Mouse (Mus musculus) embryonic facial prominence, embryonic 14.5 days (tissue): ENCODE measurements around the gene Smim11. TPM values are rescaled to one million over a fixed set of nuclear protein-coding genes. Genes with fewer than 3 reads are reported as not detected.

ENCODE experiments used
- ATAC-seq: fragments of 200-750 bp; cut with Nextera tagmentation; 2 replicates; pipeline ENCODE4 v1.8.0; 2017; ENCODE audit warnings: low read depth, moderate number of reproducible peaks, moderate TSS enrichment
- DNase-seq: peaks from one replicate; pipeline ENCODE4 v3.0.0-alpha.2; 2015; ENCODE audit warnings: low spot score
- H3K27ac ChIP-seq: fragments of 300-500 bp; sonication (generic); replicated peaks from 2 replicates; pipeline ENCODE4 v1.5.1; 2014; ENCODE audit warnings: low read depth, mild to moderate bottlenecking, low read length, moderate library complexity
- H3K27me3 ChIP-seq: fragments of 300-500 bp; sonication (generic); replicated peaks from 2 replicates; pipeline ENCODE4 v1.6.1; 2014; ENCODE audit warnings: low read length; ENCODE audit not compliant: control insufficient read depth, insufficient read depth
- H3K36me3 ChIP-seq: fragments of 300-500 bp; sonication (generic); 2 replicates; pipeline ENCODE4 v1.6.1; 2014; ENCODE audit warnings: low read length, mixed read lengths; ENCODE audit not compliant: control insufficient read depth, insufficient read depth
- H3K4me1 ChIP-seq: fragments of 300-500 bp; sonication (generic); 2 replicates; pipeline ENCODE4 v1.6.1; 2014; ENCODE audit warnings: antibody characterized with exemption, low read length; ENCODE audit not compliant: control insufficient read depth, insufficient read depth
- H3K4me2 ChIP-seq: fragments of 300-500 bp; sonication (generic); 2 replicates; pipeline ENCODE4 v1.6.1; 2014; ENCODE audit warnings: low read depth, mild to moderate bottlenecking, low read length, moderate library complexity, mixed read lengths
- H3K4me3 ChIP-seq: fragments of 300-500 bp; sonication (generic); 2 replicates; pipeline ENCODE4 v1.5.1; 2014; ENCODE audit warnings: low read depth, mild to moderate bottlenecking, low read length
- H3K9ac ChIP-seq: fragments of 300-500 bp; sonication (generic); 2 replicates; pipeline ENCODE4 v1.6.1; 2014; ENCODE audit warnings: low read depth, mild to moderate bottlenecking, low read length, moderate library complexity, mixed read lengths
- H3K9me3 ChIP-seq: fragments of 300-500 bp; sonication (generic); 2 replicates; pipeline ENCODE4 v1.6.1; 2016; ENCODE audit warnings: low read length; ENCODE audit not compliant: control insufficient read depth
- WGBS: fragments of 180-500 bp; shearing (Covaris S2); extraction: QIAGEN DNeasy Blood & Tissue Kit; methylation state at CpG from one replicate; pipeline ENCODE4 v1.1.7; 2014; 5-methylcytosine and 5-hydroxymethylcytosine counted together
- polyA plus RNA-seq: library from polyadenylated mRNA; unstranded; fragments of >200 nt; fragmentation: Nextera tagmentation; extraction: Ambion mirVana; gene quantifications from 2 replicates; pipeline ENCODE4 v1.2.1, GENCODE M21; 2014

The Smim11 gene
- polyA plus RNA-seq, 1 experiment from 2014 or later = 155 TPM

DNA sequence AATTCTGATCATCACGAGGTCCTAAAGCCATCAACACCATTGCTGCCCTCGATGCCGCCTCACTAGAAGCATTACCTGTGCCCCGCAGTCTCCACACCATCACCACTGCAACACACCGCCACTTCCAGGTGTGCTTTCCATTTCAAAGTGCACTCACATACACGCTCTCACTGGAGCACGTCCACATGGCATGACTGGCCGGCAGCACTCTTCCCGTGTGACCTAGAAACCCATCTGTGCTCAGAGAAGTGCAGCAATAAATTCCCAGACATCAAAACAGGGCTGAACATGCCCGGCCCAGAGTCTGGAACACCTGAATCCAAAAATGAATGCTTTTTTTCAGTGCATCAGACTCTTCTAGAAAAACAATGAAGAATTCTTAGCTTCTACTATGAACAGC is 26.8 kb downstream of the Smim11 start:
- Histone ChIP-seq H3K27me3 (no peaks in the 10 kb centered on the region), H3K4me3 (no peak overlapping the region), H3K4me2 (no peak overlapping the region), H3K9me3 (no peaks in the 10 kb centered on the region), H3K4me1 (no peaks in the 10 kb centered on the region), H3K27ac (no peak overlapping the region), H3K9ac (no peak overlapping the region), H3K36me3 (no peaks in the 10 kb centered on the region)
- WGBS = 86% methylated on average over 10 of the region's 10 CpGs
- ATAC-seq = no peak
- DNase-seq = no peak

DNA sequence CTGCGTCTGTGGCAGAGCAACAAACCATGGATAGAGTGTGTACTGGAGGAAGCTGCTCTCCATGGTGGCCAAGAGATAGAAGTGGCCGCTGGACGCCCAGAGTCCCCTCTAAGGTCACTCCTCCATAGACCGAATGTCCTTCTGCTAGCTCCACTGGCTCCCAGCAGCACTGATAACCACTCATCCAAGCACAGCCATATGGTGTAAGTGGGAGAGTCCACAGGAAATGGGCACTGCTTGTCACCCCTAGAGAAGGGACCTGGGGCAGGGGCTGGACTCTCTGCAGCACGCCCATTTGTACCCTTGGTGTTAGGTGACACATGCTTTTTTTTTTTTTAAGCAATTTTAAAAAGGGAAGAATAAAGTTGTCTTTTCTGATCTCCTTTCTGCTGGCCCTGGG is 29.9 kb downstream of the Smim11 start:
- Histone ChIP-seq H3K36me3 (no peaks in the 10 kb centered on the region), H3K9ac (no peak overlapping the region), H3K4me1 (no peaks in the 10 kb centered on the region), H3K4me2 (no peak overlapping the region), H3K27me3 (no peaks in the 10 kb centered on the region), H3K4me3 (no peak overlapping the region), H3K9me3 (no peaks in the 10 kb centered on the region), H3K27ac (no peak overlapping the region)
- DNase-seq (no peak), ATAC-seq (no peak)
- 77% methylated on average over 5 of the region's 5 CpGs for WGBS

- Histone ChIP-seq H3K4me2 (no peak overlapping the region), H3K9me3 (no peaks in the 10 kb centered on the region), H3K4me1 (no peaks in the 10 kb centered on the region), H3K9ac (no peak overlapping the region), H3K27me3 (peaks cover 4% of the 10 kb centered on the region; the same call in 1 of the 2 replicates), H3K27ac (no peak overlapping the region), H3K4me3 (no peak overlapping the region), H3K36me3 (no peaks in the 10 kb centered on the region)
- DNase-seq (peak; percentile 50), ATAC-seq (no peak)
- 61% methylated on average over 9 of the region's 9 CpGs for WGBS
These were observed 33.5 kb downstream of the Smim11 start for GRCm38 (mm10) chr16:92334600-92334999.

DNA sequence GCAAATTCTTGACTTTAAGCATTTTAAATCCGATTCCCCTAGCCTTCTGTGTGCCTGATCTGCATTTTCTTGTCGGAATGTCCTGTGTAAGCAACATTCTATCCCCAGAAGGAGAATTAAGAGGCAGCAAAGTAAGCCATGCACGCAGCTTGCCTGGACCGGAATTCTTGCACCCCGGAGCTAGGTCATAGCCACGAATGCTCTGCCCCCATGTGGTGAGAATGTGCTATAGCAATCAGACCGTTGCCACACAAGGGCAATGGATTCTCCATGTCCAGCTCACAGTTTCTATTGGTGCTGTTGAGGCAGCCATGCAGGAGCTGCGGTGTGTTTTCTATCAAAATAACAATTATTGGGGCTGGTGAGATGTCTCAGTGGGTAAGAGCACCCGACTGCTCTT is 35.2 kb downstream of the Smim11 start:
- WGBS = 5% methylated on average over 9 of the region's 9 CpGs
- Histone ChIP-seq H3K4me1 (no peaks in the 10 kb centered on the region), H3K4me2 (peak overlapping the region; percentile 40), H3K9me3 (no peaks in the 10 kb centered on the region), H3K4me3 (no peak overlapping the region), H3K27me3 (peaks cover 4% of the 10 kb centered on the region; the same call in 1 of the 2 replicates), H3K9ac (no peak overlapping the region; the same call in 1 of the 2 replicates), H3K27ac (0 out of 2 replicates have a peak overlapping the region, but pooled peaks have one; percentile 28), H3K36me3 (no peaks in the 10 kb centered on the region)
- ATAC-seq (peak; percentile 51; the same call in 1 of the 2 replicates), DNase-seq (peak; percentile 91)

DNA sequence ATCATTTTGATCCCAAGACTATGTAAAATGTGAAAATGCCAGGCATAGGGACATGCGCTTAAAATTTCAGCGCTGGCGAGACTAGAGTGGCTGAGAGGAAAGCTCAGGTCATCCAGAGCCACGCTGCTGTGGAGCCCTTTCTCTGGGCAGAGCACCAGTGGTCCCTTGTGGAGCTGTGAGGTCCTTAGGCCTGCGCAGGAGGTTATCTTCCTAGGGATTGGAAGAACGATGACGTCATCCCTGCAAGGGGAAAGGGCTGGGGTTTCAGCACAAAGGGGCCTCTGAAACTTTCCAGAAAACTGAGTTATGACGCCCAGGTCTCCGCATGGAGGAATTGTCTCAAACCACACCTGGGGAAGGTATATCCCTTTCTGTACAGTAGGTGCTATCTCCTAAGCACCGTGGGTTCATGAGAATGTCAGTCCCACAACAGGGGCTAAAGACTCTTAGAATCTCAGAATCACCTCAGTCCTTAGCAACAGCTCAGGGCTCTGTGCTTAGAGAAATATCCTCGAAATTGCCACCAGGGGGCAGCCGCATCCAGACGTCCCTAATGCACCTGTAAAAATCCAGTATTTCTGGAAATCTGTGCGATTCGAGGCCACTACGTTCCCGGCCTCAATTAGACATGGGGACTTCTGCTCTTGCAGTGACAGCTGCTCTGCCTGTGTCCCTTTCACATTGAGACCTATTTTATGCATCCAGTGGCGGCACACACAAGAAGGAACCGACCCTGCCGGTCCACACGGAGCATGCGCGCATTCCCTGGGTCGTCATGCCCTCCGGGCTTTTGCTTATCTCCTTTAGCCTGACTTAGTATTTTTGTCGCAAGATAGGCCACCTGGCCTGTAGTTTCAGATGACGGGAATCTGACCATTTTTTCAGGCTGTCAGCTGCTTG is 39.8 kb downstream of the Smim11 start:
- Histone ChIP-seq H3K27ac (no peak overlapping the region), H3K4me3 (0 out of 2 replicates have a peak overlapping the region, but pooled peaks have one; percentile 2), H3K9me3 (no peaks in the 10 kb centered on the region), H3K9ac (no peak overlapping the region), H3K4me2 (peak overlapping the region; percentile 40), H3K36me3 (no peaks in the 10 kb centered on the region), H3K27me3 (peaks cover 4% of the 10 kb centered on the region; the same call in 1 of the 2 replicates), H3K4me1 (no peaks in the 10 kb centered on the region)
- ATAC-seq = peak; percentile 79
- DNase-seq = peak; percentile 85
- 26% methylated on average over 27 of the region's 27 CpGs for WGBS

DNA sequence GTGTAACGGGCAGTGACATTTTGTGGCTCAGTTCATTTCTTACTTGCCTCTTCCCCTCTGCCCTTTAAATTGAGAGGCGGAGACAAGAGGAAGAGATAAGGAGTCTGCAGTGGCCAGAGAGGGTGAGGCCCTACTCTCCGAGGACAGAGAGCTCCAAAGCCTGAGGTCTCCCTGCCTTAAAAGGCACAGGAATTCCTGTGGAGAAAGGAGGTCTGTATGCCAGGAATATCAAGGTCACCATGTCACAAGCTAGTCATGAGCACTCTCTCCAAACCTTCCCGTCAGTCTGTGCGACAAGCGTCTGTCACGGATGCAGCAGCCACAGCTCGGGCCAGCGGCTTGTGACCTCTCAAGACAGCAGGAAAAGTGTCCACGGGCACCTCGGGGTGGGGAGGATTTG is 44.1 kb downstream of the Smim11 start:
- Histone ChIP-seq H3K4me1 (no peaks in the 10 kb centered on the region), H3K27me3 (no peaks in the 10 kb centered on the region), H3K27ac (no peak overlapping the region), H3K9me3 (no peaks in the 10 kb centered on the region), H3K4me3 (no peak overlapping the region), H3K4me2 (no peak overlapping the region), H3K9ac (no peak overlapping the region), H3K36me3 (no peaks in the 10 kb centered on the region)
- 72% methylated on average over 11 of the region's 11 CpGs for WGBS
- no peak for DNase-seq
- no peak for ATAC-seq

DNA sequence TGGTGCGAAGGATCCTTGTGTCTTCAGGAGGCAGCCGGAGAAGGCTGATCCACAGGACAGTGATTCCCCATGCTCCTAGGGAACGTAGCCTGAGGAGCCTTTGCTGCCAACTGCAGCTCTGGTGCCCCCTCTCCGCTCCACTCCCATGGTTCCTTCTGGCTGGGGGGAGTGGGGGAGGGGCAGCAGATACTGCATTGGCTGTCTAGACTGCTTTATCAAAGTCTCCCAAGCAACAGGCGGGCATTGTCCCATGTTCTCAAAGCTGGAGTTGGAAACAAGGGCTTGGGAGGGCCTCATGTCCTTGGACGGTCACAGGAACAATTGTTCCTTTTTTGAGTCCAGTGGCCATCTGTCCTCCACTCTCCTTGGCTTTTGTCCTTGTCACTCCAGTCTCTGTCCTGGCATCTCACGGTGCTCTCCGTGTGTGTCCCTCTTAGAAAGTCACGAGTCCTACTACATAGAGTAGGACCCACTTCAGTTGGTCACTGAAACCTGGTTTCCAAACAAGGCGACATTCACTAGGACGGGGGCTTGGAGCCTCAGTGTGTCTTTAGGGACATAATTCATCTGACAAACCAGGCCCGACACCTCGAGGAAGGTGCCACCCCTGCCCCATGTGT is 45.3 kb downstream of the Smim11 start:
- no peak overlapping the region for H3K4me3 ChIP-seq
- no peaks in the 10 kb centered on the region for H3K4me1 ChIP-seq
- H3K4me2 ChIP-seq = no peak overlapping the region
- no peaks in the 10 kb centered on the region for H3K36me3 ChIP-seq
- no peak overlapping the region for H3K9ac ChIP-seq
- no peak overlapping the region for H3K27ac ChIP-seq
- WGBS = 65% methylated on average over 12 of the region's 13 CpGs
- DNase-seq = no peak
- no peaks in the 10 kb centered on the region for H3K9me3 ChIP-seq
- no peak for ATAC-seq
- no peaks in the 10 kb centered on the region for H3K27me3 ChIP-seq

GRCm38 (mm10) chr16:92348941-92349340 is 47.9 kb downstream of the Smim11 start:
- Histone ChIP-seq H3K27me3 (no peaks in the 10 kb centered on the region), H3K4me3 (no peak overlapping the region)
- 78% methylated on average over 12 of the region's 12 CpGs for WGBS

More at GRCm38 (mm10) chr16:92348941-92349340, 47.9 kb downstream of the Smim11 start:
- peaks cover 5% of the 10 kb centered on the region; the same call in 1 of the 2 replicates for H3K4me1 ChIP-seq
- H3K27ac ChIP-seq = no peak overlapping the region
- no peaks in the 10 kb centered on the region for H3K9me3 ChIP-seq
- no peak overlapping the region for H3K9ac ChIP-seq
- DNase-seq (no peak), ATAC-seq (no peak)
- no peak overlapping the region for H3K4me2 ChIP-seq
- H3K36me3 ChIP-seq = no peaks in the 10 kb centered on the region
